Mouse (Mus musculus) forebrain, embryonic 16.5 days (tissue): ENCODE data around the gene Mob4. TPM values are rescaled to one million over a fixed set of nuclear protein-coding genes. Genes with fewer than 3 reads are reported as not detected.

ENCODE experiments used
- ATAC-seq: fragments of 200-750 bp; cut with Nextera tagmentation; 2 replicates; pipeline ENCODE4 v1.8.0; 2017; ENCODE audit warnings: mild to moderate bottlenecking, moderate library complexity
- H3K27ac ChIP-seq: fragments of 300-500 bp; sonication (generic); 2 replicates; pipeline ENCODE4 v1.5.1; 2014; ENCODE audit warnings: low read length, control low read depth
- H3K27me3 ChIP-seq: fragments of 300-500 bp; sonication (generic); replicated peaks from 2 replicates; pipeline ENCODE4 v1.6.1; 2014; ENCODE audit warnings: low read length; ENCODE audit not compliant: control insufficient read depth, insufficient read depth
- H3K36me3 ChIP-seq: fragments of 300-500 bp; sonication (generic); 2 replicates; pipeline ENCODE4 v1.6.1; 2014; ENCODE audit not compliant: control insufficient read depth, insufficient read depth
- H3K4me1 ChIP-seq: fragments of 300-500 bp; sonication (generic); replicated peaks from 2 replicates; pipeline ENCODE4 v1.6.1; 2014; ENCODE audit warnings: low read length; ENCODE audit not compliant: control insufficient read depth, insufficient read depth
- H3K4me2 ChIP-seq: fragments of 300-500 bp; sonication (generic); 2 replicates; pipeline ENCODE4 v1.6.1; 2014; ENCODE audit warnings: mild to moderate bottlenecking, low read length, control low read depth
- H3K4me3 ChIP-seq: fragments of 300-500 bp; sonication (generic); replicated peaks from 2 replicates; pipeline ENCODE4 v1.5.1; 2014; ENCODE audit warnings: mild to moderate bottlenecking, low read length, control low read depth
- H3K9ac ChIP-seq: fragments of 300-500 bp; sonication (generic); replicated peaks from 2 replicates; pipeline ENCODE4 v1.6.1; 2014; ENCODE audit warnings: low read depth, low read length, control low read depth
- H3K9me3 ChIP-seq: fragments of 300-500 bp; sonication (generic); 2 replicates; pipeline ENCODE4 v1.6.1; 2016; ENCODE audit warnings: low read length; ENCODE audit not compliant: control insufficient read depth
- WGBS: fragments of 180-500 bp; shearing (Covaris S2); extraction: QIAGEN DNeasy Blood & Tissue Kit; methylation state at CpG from one replicate; pipeline ENCODE4 v1.1.7; 2014; 5-methylcytosine and 5-hydroxymethylcytosine counted together
- polyA plus RNA-seq: library from polyadenylated mRNA; unstranded; fragments of >200 nt; fragmentation: Nextera tagmentation; extraction: Ambion mirVana; gene quantifications from 2 replicates; pipeline ENCODE4 v1.2.1, GENCODE M21; 2015

Gene Mob4
- polyA plus RNA-seq, 1 experiment from 2014 or later = 194 TPM

DNA sequence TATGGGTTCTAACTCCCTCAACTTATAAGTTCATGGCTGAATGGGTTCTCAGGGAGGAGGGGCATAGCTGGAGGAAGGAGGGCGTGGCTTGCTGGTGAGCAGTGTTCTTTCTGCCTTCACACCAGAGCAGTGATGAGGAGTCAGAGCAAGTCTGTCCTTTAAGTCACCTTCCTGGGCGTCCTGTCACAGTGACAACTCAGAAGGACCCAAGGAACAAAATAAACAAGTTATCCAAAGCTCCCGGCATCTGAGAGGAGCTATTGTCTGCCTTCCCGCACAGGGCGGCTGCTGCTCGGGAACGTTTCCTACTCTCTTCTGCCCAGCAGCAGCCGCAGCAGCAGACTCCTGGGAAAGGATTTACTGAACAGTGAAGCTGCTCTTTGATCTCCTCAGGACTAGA is 61.0 kb downstream of the Mob4 start:
- Histone ChIP-seq H3K4me1 (peaks cover 3% of the 10 kb centered on the region), H3K4me3 (peak overlapping the region; percentile 23), H3K27me3 (no peaks in the 10 kb centered on the region), H3K9ac (peak overlapping the region; percentile 10; the same call in 1 of the 2 replicates), H3K27ac (no peak overlapping the region), H3K36me3 (no peaks in the 10 kb centered on the region), H3K9me3 (no peaks in the 10 kb centered on the region), H3K4me2 (peak overlapping the region; percentile 32)
- ATAC-seq = peak; percentile 60
- 10% methylated on average over 8 of the region's 8 CpGs for WGBS

DNA sequence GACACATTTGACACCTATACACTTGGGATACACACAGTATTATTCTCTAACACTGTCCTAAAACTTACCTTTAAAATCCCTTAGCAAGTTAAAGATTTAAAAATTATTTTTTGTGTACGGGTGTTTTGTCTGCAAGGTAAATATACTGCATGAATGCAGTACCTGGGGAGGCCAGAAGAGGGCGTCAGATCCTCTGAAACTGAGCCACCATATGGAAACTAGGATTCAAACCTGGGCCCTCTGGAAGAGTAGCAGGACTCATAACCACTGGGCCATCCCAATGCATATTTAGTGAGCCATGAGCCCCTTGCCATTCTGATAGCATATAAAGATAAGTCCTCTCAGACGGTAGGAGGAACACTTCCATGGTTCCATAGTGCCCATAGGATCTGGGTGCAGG is 61.8 kb downstream of the Mob4 start:
- ATAC-seq = peak; percentile 8; the same call in 1 of the 2 replicates
- H3K9me3 ChIP-seq = no peaks in the 10 kb centered on the region
- no peak overlapping the region for H3K9ac ChIP-seq
- peaks cover 3% of the 10 kb centered on the region for H3K4me1 ChIP-seq
- H3K27me3 ChIP-seq = no peaks in the 10 kb centered on the region
- no peaks in the 10 kb centered on the region for H3K36me3 ChIP-seq
- no peak overlapping the region for H3K27ac ChIP-seq
- 61% methylated on average over 3 of the region's 3 CpGs for WGBS
- H3K4me2 ChIP-seq = no peak overlapping the region
- no peak overlapping the region for H3K4me3 ChIP-seq

DNA sequence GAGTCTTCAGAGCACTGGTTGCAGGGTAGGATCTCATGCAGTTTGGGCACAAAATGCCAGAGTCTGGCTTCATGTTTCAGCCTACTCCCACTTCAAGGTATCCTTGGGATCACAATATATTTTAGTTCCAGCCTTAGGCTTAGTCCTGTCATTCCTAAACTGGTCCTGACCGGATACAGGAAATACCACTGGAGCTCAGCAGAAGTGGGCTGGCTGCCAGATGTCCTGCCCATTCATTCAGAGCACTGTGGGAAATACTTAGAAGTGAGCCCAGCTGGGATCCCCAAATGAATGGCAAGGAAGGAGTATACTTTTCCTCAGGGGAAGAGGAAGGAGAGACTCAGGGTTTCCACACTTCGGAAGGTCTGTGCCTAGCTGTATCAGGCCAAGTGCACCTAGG is 62.3 kb downstream of the Mob4 start:
- Histone ChIP-seq H3K4me3 (no peak overlapping the region), H3K4me2 (no peak overlapping the region), H3K36me3 (no peaks in the 10 kb centered on the region), H3K4me1 (peaks cover 3% of the 10 kb centered on the region), H3K27me3 (no peaks in the 10 kb centered on the region), H3K27ac (no peak overlapping the region), H3K9ac (no peak overlapping the region), H3K9me3 (no peaks in the 10 kb centered on the region)
- peak; percentile 63 for ATAC-seq
- WGBS = 22% methylated on average over 2 of the region's 2 CpGs

DNA sequence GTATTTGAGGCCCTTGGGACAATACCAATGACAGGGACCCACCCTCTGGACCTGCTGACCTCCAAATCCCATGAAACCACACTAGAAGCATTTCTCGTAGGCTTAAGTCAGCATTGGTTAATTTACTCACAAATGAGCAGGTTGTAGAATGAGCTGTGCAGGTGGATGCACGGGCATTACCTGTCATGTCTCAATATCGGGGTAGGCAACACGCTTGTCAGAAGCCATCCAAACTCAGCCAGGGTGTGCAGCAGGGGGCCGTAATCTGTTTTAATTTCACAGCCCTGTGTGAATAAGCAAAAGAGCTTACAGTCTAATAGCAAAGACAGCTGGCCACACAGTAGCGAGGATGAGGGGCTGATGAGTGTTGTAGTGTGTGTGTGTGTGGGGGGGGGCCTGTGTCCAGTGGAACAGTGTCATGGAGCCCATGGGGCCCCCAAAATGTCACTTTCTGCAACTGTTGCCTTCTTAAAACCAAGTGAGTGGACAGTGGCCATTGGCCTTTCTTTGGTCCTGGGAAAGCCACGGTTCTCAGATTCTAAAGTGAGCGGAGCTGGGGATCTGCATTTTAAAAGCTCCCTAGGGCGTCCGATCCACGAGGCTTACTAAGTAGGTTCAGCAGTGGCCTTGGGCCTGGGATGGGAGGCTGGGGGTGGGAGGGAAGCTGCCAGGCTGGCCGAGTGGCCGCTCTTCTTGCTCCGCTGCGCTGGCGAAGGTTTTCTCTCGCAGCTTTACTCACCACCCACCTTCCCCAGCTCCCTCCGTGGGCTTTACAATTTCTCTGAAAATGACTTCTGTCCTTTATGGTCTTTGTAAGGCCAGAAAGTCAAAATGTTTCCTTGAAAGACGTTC is 63.3 kb downstream of the Mob4 start:
- Histone ChIP-seq H3K4me1 (peaks cover 3% of the 10 kb centered on the region), H3K4me2 (no peak overlapping the region), H3K4me3 (no peak overlapping the region), H3K27ac (no peak overlapping the region), H3K9me3 (no peaks in the 10 kb centered on the region), H3K27me3 (no peaks in the 10 kb centered on the region), H3K9ac (no peak overlapping the region), H3K36me3 (no peaks in the 10 kb centered on the region)
- ATAC-seq = no peak
- 30% methylated on average over 19 of the region's 19 CpGs for WGBS

DNA sequence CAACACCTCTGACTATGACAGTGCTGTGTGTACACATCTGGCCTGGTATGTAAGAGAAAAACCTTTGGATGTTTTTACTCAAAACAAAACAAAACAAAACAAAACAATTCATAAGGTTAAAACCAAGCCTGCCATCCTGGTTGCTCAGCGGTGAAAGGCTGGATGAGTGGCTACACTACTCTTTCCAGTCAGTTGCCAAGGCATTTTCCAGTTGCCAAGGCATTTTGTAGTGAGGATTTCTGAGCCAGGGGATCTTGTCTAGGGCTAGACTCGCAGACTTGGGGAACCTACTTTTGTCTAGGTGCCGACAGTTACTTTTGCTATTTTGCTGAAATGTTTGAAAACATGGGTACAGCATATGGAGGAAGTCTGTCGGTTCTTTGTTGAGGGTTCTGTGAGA is 64.0 kb downstream of the Mob4 start:
- no peaks in the 10 kb centered on the region for H3K27me3 ChIP-seq
- H3K4me1 ChIP-seq = peaks cover 3% of the 10 kb centered on the region
- H3K4me3 ChIP-seq = no peak overlapping the region
- 25% methylated on average over 4 of the region's 4 CpGs for WGBS
- no peak overlapping the region for H3K4me2 ChIP-seq
- ATAC-seq = no peak
- no peak overlapping the region for H3K27ac ChIP-seq
- no peaks in the 10 kb centered on the region for H3K9me3 ChIP-seq
- no peak overlapping the region for H3K9ac ChIP-seq
- no peaks in the 10 kb centered on the region for H3K36me3 ChIP-seq

DNA sequence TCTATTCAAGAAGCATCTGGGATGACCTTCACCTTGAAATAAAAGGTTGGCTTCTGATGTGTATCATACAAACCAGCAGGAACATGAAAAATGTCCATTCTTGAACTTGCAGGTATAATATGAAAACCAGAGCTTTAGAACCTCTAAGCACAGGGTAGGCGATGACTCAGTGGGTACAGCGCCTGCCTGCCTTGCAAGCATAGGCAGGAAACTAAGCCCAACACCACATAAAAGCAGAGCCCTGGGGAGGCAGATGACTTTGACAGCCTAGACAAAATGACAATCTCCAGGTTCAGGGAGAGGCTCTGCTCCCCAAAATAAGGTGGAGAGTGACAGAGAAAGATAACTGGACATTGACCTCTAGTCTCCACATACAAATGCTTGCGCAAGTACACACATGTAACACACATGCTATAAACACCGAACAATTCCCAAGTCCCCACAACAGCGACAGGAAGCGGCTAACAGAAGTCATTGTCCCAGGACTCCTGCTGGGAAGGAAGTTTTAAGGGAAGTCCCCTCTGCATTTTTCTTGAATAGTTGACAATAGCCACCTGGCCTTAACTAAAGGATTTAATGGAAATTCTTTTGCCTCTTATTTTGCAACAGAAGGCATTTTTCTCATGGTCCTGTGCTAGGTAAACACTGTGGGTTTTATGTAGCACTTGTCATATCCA is 65.4 kb downstream of the Mob4 start:
- no peaks in the 10 kb centered on the region for H3K36me3 ChIP-seq
- no peaks in the 10 kb centered on the region for H3K9me3 ChIP-seq
- no peak overlapping the region for H3K9ac ChIP-seq
- H3K27ac ChIP-seq = no peak overlapping the region
- H3K27me3 ChIP-seq = no peaks in the 10 kb centered on the region
- no peak for ATAC-seq
- H3K4me1 ChIP-seq = peaks cover 3% of the 10 kb centered on the region
- no peak overlapping the region for H3K4me3 ChIP-seq
- 53% methylated on average over 6 of the region's 6 CpGs for WGBS
- H3K4me2 ChIP-seq = no peak overlapping the region

DNA sequence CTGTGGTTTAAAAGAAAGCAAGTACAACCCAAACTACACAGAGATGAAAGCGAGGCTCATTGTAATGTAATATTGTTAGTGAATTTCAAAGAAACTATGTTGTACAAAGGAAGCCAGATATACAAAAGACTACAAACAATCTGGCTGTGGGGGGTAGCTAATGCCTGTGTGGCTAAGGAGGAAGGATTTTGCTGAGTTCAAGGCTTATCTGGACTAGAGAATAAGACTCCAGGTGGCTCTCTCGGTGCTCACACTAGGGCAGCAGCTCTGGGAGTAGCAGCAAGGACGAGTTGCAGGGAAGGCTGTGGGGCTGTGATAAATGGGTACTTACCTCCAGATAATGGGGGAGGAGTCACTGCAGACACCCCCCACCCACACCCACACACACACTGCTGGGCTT is 67.7 kb downstream of the Mob4 start:
- 4% methylated on average over 3 of the region's 3 CpGs for WGBS
- Histone ChIP-seq H3K27ac (no peak overlapping the region), H3K4me1 (peaks cover 8% of the 10 kb centered on the region), H3K27me3 (no peaks in the 10 kb centered on the region), H3K4me3 (no peak overlapping the region), H3K36me3 (no peaks in the 10 kb centered on the region), H3K4me2 (no peak overlapping the region), H3K9me3 (no peaks in the 10 kb centered on the region), H3K9ac (no peak overlapping the region)
- no peak for ATAC-seq

DNA sequence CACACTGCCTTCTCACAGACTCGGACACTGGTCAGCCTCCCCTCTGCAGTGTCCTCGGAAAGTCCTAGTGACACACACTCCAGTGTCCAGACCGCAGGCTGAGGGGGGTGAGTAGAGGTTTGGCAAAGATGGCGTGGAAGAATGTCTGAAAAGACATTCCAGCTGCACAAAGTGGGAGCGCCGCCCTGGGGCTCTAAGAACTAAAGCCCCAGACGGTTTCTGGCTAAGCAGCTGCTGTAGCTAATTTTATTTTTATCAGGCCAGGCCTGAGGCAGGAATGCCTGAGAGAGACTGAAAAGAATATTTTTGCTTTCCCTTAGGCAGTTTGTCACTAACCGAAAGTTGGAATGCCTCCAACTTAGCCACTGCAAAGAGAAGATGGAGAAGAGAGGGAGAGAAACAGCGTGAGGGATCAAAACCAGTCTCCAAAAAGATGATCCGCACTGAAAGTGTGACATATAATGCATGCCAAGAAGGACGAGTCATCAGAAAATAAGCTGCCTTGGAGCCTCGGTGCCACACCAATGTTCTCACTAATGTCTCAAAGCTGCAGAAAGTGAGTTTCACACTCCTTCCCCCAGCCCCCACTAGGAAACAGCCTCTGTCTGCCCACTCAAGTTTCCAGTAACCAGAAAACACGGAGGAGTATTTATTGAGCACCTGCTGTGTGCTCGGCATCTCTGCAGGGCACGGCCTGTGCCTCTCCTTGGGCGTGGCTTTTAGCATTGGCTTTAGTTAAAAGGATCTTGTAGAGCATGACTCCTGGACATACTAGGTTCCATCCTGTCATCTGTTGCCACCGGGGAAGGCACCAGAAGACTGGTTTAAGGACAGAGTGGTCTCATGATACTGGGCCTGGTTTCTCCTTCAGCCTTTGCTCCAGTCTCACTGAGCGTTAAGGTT is 71.1 kb downstream of the Mob4 start:
- WGBS = 50% methylated on average over 18 of the region's 18 CpGs
- no peaks in the 10 kb centered on the region for H3K27me3 ChIP-seq
- H3K9ac ChIP-seq = no peak overlapping the region
- peak; percentile 57; the same call in 1 of the 2 replicates for ATAC-seq
- H3K27ac ChIP-seq = peak overlapping the region; percentile 39; the same call in 1 of the 2 replicates
- H3K4me3 ChIP-seq = no peak overlapping the region
- H3K4me1 ChIP-seq = peaks cover 8% of the 10 kb centered on the region
- H3K9me3 ChIP-seq = no peaks in the 10 kb centered on the region
- H3K4me2 ChIP-seq = no peak overlapping the region
- no peaks in the 10 kb centered on the region for H3K36me3 ChIP-seq
